Mouse (Mus musculus): ENCODE data around the gene Rbfox1. TPM values are rescaled to one million over a fixed set of nuclear protein-coding genes. Genes with fewer than 3 reads are reported as not detected.

Rbfox1 gene
- polyA plus RNA-seq, 1 experiment from 2014 or later: 4.3 TPM

DNA sequence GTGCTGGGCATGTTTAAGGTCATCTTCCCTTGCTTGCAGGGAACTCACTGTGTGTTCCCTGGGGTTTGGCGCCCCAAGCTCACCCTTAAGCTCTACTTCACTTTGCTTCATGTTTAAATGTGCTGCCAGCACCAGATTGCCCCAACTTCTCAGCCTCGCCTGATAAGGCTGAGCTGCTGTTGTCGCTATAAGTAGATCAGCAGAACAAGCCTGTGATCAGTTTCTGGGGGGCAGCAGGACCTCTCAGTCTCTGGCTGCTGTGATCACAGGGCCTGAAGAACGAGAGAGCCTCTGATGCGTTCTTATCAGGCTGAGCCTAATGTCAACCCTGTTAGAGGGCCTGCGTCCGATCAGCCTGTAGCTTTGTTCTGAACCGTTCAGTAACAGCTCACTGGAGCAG is 1255.8 kb downstream of the Rbfox1 start:
- no peak overlapping the region for H3K27ac ChIP-seq (replicated peaks)
- no peak overlapping the region for H3K4me2 ChIP-seq (replicated peaks)
- no peaks in the 10 kb centered on the region for H3K36me3 ChIP-seq
- H3K9me3 ChIP-seq (replicated peaks): no peaks in the 10 kb centered on the region
- no peak overlapping the region for H3K9ac ChIP-seq
- no peaks in the 10 kb centered on the region for H3K27me3 ChIP-seq
- no peaks in the 10 kb centered on the region for H3K4me1 ChIP-seq
- ATAC-seq (ENCODE audit: insufficient number of reproducible peaks, low FRiP score, low TSS enrichment, low read depth): no peak
- no peak overlapping the region for H3K4me3 ChIP-seq (replicated peaks)
- WGBS: 78% methylated on average over 8 of the region's 8 CpGs

DNA sequence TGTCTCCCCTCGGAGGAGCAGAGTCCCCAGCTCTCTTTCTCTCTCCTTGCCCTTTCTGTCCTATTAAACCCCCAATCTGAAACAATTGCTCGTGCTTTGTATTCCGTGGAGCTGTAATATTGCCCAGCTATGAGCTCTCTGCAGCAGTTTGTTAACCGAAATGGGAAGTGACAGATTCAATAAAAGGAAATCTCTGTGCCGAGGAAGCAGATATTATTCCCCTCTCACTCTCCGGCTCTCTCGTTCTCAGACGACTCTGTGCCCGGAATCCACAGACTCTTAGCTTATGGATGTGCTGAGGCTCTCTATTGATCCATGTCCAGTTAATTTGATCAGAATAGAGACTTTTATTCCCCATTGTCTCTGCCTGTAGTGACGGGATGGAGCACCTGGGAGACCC is 1260.3 kb downstream of the Rbfox1 start:
- H3K9ac ChIP-seq: no peak overlapping the region
- ATAC-seq (ENCODE audit: insufficient number of reproducible peaks, low FRiP score, low TSS enrichment, low read depth): no peak
- no peak overlapping the region for H3K4me3 ChIP-seq (replicated peaks)
- no peak overlapping the region for H3K27ac ChIP-seq (replicated peaks)
- H3K4me1 ChIP-seq: peaks cover 14% of the 10 kb centered on the region
- H3K36me3 ChIP-seq: no peaks in the 10 kb centered on the region
- H3K4me2 ChIP-seq (replicated peaks): no peak overlapping the region
- no peaks in the 10 kb centered on the region for H3K27me3 ChIP-seq
- H3K9me3 ChIP-seq (replicated peaks): no peaks in the 10 kb centered on the region
- 54% methylated on average over 10 of the region's 10 CpGs for WGBS

DNA sequence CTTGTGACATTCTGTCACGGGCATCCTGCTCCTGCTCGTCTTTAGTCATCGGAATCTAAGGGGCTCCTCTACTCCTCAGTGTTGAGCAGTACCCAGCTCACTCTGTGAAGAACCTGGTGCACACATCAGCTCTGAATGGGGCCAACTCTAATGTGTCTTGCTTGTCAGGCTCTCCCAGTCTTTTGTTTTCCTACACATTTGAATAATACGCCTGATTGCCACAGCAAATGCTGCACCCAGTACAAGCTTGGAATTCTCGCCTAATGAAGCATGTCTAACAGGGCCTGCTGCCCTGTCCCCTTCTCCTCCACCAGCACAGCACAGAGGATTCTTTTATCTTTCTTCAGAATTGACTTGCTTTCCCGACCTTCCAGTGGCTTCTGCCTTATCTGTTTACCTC is 1261.3 kb downstream of the Rbfox1 start:
- H3K4me1 ChIP-seq: peaks cover 16% of the 10 kb centered on the region
- no peak overlapping the region for H3K9ac ChIP-seq

DNA sequence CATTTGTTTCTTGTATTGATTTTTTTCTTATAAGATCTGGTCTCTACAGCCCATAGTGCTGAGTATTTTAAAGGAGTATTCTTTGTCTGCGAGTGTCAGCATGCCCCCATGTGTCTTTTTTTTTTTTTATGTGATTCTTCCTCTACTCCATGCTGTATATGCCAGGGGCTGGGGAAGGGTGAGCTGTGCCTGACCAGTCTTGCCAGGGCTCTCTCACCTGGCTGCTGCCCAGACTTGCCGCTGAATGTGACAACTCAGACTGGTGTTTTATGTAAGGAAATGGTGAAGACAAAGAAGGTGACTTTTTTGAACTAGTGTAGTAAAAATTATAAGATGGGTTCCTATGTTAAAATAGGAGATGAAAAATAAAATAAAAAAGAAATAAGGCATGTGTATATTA is 1262.7 kb downstream of the Rbfox1 start:
- Histone ChIP-seq H3K4me1 (peaks cover 16% of the 10 kb centered on the region), H3K4me3 (replicated peaks) (no peak overlapping the region), H3K36me3 (no peaks in the 10 kb centered on the region), H3K9me3 (replicated peaks) (no peaks in the 10 kb centered on the region), H3K9ac (no peak overlapping the region), H3K4me2 (replicated peaks) (no peak overlapping the region), H3K27ac (replicated peaks) (no peak overlapping the region), H3K27me3 (no peaks in the 10 kb centered on the region)
- 67% methylated on average over 2 of the region's 2 CpGs for WGBS
- no peak for ATAC-seq (ENCODE audit: insufficient number of reproducible peaks, low FRiP score, low TSS enrichment, low read depth)

More for the DNA sequence above, 1261.3 kb downstream of the Rbfox1 start:
- no peaks in the 10 kb centered on the region for H3K36me3 ChIP-seq
- no peak overlapping the region for H3K27ac ChIP-seq (replicated peaks)
- no peak overlapping the region for H3K4me3 ChIP-seq (replicated peaks)
- 26% methylated on average over 6 of the region's 6 CpGs for WGBS
- H3K9me3 ChIP-seq (replicated peaks): no peaks in the 10 kb centered on the region
- no peak overlapping the region for H3K4me2 ChIP-seq (replicated peaks)
- no peaks in the 10 kb centered on the region for H3K27me3 ChIP-seq
- no peak for ATAC-seq (ENCODE audit: insufficient number of reproducible peaks, low FRiP score, low TSS enrichment, low read depth)

DNA sequence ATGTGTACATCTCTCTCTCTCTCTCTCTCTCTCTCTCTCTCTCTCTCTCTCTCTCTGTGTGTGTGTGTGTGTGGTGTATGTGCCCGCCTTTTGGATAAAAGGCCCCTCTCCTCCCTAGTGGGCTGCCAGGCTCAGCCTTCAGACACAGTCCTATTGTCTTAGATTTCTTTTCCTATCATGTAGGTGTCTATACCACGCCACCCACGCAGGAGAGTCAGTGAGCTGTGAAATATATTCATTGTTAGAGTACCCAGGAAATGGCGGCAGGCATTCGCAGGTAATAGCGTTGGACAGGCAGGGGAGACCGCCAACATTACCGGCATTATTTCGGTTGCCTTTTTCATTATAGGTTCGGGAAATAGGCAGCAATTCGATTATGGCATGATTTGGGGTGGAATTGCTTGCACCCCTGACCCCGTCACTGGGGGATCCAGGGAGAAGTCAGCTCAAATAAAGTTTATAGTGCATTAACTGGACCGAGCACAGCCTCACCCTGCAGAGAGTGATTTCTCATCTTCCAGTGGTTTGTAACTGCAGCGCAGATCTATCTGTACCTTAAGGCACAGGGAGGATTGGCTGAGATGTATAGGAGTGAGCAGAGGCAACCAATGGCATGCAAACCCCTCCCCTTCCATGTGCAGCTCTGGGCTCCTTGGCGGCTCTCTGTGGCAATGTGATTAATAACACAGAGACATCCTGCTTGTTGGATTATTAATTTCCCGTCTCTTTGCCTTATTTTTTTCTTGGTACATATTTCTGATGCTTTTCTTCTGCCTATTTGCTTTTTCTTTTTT is 1264.1 kb downstream of the Rbfox1 start:
- Histone ChIP-seq H3K36me3 (no peaks in the 10 kb centered on the region), H3K9ac (no peak overlapping the region), H3K4me3 (replicated peaks) (0 out of 2 replicates have a peak overlapping the region, but pooled peaks have one; percentile 4), H3K9me3 (replicated peaks) (no peaks in the 10 kb centered on the region), H3K4me2 (replicated peaks) (peak overlapping the region; percentile 33), H3K4me1 (peaks cover 16% of the 10 kb centered on the region), H3K27ac (replicated peaks) (no peak overlapping the region), H3K27me3 (no peaks in the 10 kb centered on the region)
- WGBS: 50% methylated on average over 16 of the region's 16 CpGs
- ATAC-seq (ENCODE audit: insufficient number of reproducible peaks, low FRiP score, low TSS enrichment, low read depth): peak; percentile 74; the same call in 1 of the 2 replicates

DNA sequence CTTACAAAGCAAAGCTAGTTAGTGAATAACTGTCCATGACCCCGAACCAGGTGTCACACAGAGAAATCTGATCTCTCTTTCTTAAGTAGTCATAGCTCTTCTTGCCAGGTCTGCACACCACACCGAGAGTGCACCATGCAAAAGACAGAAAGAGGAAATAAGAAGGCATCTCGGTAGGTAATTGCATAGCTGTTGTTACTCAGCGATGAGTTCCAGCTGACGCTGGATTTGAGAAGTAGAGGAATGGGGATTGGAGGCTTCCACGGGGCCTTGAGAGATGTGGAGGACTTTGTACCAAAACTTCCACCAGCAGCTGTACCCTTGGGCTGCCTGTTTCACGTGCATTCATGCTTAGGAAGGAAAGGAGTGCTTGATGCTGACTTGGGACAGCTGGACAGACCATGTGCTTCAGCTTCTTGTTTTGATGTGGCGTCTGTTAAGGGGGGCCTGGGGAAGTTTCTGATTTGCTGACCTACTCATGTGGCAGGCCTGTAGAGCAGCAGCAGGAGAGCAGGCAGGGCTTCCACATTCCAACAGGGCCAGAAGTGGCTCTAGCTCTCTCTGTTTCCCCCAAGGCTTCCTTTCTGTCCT is 1265.1 kb downstream of the Rbfox1 start:
- Histone ChIP-seq H3K9me3 (replicated peaks) (no peaks in the 10 kb centered on the region), H3K4me1 (peaks cover 16% of the 10 kb centered on the region), H3K9ac (no peak overlapping the region), H3K36me3 (no peaks in the 10 kb centered on the region), H3K4me2 (replicated peaks) (peak overlapping the region; percentile 33), H3K4me3 (replicated peaks) (no peak overlapping the region), H3K27me3 (no peaks in the 10 kb centered on the region), H3K27ac (replicated peaks) (peak overlapping the region; percentile 69)
- WGBS: 4% methylated on average over 8 of the region's 8 CpGs
- ATAC-seq (ENCODE audit: insufficient number of reproducible peaks, low FRiP score, low TSS enrichment, low read depth): no peak; the same call in 1 of the 2 replicates

DNA sequence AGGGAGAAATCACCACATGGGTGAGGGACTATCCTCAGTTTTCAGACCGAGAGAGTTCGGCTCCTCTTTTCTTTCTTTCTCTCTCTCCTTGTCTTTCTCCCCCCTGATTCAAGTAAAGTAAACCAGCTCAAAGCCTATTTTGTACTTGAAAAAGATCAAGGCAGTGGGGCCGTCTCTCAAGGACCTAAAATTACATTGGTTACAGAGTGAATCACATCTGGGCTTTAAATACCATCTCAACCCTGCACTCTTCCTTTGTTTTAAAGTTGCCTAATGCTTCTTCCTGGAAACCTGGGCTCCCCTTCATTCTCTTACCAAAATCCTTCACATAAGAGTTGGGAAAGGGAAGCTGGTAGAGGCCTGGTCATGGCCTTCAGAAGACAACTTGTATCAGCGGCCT is 1267.2 kb downstream of the Rbfox1 start:
- H3K4me1 ChIP-seq: peaks cover 16% of the 10 kb centered on the region
- no peak overlapping the region for H3K4me3 ChIP-seq (replicated peaks)
- H3K27me3 ChIP-seq: no peaks in the 10 kb centered on the region
- no peak overlapping the region for H3K27ac ChIP-seq (replicated peaks)
- no peak overlapping the region for H3K9ac ChIP-seq
- 63% methylated on average over 4 of the region's 4 CpGs for WGBS
- no peak for ATAC-seq (ENCODE audit: insufficient number of reproducible peaks, low FRiP score, low TSS enrichment, low read depth)
- no peak overlapping the region for H3K4me2 ChIP-seq (replicated peaks)
- H3K36me3 ChIP-seq: no peaks in the 10 kb centered on the region
- H3K9me3 ChIP-seq (replicated peaks): no peaks in the 10 kb centered on the region

DNA sequence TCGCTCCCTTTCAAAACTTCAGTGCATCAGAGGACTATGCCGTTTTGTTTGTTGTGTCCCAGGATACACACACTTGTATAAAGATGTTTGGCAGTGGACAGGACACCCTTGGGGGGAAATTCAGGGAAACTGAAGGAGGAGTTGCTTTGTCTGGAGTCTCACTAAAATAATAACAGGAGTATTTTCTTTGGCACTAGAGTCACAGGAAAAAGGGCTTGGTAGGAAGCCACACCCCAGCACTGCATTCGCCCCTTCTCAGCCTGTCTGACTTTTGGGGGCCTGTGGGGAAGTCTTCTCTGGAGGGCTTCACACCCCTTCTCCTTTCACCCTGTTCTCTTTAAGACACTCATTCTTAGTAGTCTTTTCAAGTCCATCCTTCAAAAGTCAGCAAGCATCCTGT is 1269.5 kb downstream of the Rbfox1 start:
- H3K9ac ChIP-seq: no peak overlapping the region
- peaks cover 9% of the 10 kb centered on the region for H3K4me1 ChIP-seq
- 70% methylated on average over 3 of the region's 3 CpGs for WGBS
- no peak overlapping the region for H3K4me3 ChIP-seq (replicated peaks)
- H3K9me3 ChIP-seq (replicated peaks): no peaks in the 10 kb centered on the region
- H3K36me3 ChIP-seq: no peaks in the 10 kb centered on the region
- no peak overlapping the region for H3K27ac ChIP-seq (replicated peaks)
- no peak overlapping the region for H3K4me2 ChIP-seq (replicated peaks)
- ATAC-seq (ENCODE audit: insufficient number of reproducible peaks, low FRiP score, low TSS enrichment, low read depth): no peak
- no peaks in the 10 kb centered on the region for H3K27me3 ChIP-seq

DNA sequence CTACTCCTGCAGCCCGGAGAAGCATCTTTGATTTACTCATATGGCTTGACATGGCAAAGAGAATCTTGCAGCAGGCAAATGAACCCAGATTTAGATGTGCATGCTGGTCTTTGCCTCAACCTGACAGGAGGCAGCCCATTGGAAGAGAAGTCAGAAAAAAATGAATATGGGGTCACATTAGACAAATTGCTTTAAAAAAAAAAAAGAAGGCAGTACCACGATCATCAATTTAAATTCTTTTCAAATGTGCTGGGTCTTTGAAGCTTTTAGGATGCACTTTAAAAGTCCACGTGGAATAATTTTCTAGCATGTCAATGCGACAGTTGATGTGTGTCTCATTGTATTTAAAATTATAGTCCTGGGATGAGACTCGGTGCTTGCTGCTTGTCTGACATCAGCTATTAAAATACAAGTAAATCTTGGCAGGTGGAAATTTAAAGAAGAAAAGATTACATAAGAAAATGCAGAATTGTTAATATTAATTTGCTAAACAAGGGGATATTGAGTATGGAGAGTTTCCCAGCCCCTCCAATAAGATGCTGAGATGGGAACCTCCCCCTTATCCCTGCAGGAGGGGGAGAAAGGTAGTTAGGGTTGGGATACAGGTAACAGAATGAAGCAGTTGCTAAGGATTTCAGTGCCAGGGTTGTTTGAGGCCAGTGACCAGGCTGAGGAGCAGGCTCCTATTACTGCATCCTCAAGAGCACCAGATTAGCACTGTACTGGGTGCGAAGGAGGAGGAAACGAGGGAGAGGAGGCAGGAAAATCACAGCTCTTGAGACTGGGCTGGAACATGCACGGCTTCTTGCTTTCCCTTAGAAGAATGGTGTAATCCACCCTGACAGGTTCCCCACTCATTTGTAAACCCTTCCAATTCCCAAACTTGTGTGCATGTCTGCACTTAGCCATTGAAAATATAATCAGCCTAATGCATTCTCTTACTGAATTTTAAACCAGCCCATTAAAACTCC is 1274.0 kb downstream of the Rbfox1 start:
- Histone ChIP-seq H3K4me2 (replicated peaks) (no peak overlapping the region), H3K27ac (replicated peaks) (no peak overlapping the region), H3K4me1 (no peaks in the 10 kb centered on the region), H3K27me3 (no peaks in the 10 kb centered on the region), H3K4me3 (replicated peaks) (no peak overlapping the region), H3K9ac (no peak overlapping the region), H3K36me3 (no peaks in the 10 kb centered on the region), H3K9me3 (replicated peaks) (no peaks in the 10 kb centered on the region)
- ATAC-seq (ENCODE audit: insufficient number of reproducible peaks, low FRiP score, low TSS enrichment, low read depth): no peak
- 43% methylated on average over 8 of the region's 8 CpGs for WGBS

DNA sequence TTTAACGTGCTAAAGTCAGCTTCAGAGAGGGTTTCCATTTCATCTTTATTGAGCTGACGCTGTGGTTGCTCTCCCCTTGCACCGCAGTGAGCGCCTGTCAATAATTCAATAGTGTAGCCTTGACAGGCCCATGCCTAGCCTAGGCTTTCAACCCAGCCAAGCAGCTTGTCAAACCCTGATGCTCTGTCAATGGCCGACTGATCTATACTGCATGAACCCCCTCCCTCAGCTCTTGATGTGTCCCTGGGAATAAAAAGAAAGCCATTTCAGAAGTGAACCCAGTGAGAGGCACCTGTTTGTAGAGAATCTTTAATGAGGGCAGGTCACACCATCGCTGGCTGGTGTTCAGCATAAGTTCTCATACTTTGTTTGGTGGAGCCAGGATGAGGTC is 1274.7 kb downstream of the Rbfox1 start:
- no peaks in the 10 kb centered on the region for H3K27me3 ChIP-seq
- H3K27ac ChIP-seq (replicated peaks): no peak overlapping the region
- no peak for ATAC-seq (ENCODE audit: insufficient number of reproducible peaks, low FRiP score, low TSS enrichment, low read depth)
- H3K9ac ChIP-seq: no peak overlapping the region
- H3K9me3 ChIP-seq (replicated peaks): no peaks in the 10 kb centered on the region
- H3K4me1 ChIP-seq: no peaks in the 10 kb centered on the region
- no peak overlapping the region for H3K4me2 ChIP-seq (replicated peaks)
- H3K4me3 ChIP-seq (replicated peaks): no peak overlapping the region
- no peaks in the 10 kb centered on the region for H3K36me3 ChIP-seq
- WGBS: 72% methylated on average over 6 of the region's 6 CpGs

DNA sequence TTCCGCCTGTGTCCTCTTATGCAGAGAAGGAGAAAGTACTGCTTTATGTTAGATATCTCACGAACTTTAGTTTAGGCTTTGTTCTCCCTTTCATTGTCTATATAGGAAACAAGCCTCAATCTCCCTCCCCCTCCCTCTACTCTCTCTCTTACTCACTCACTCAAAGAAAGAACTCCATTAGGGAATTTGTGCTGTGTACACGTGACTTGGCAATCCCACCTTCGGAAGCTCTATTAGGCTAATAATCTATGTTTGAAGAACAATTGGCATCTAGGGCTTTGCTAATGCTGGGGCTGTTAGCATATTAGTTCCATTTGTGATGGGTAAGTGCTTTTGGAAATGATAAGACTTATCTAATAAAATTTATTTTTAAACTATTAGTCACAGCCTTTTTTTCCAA is 1277.0 kb downstream of the Rbfox1 start:
- Histone ChIP-seq H3K4me2 (replicated peaks) (no peak overlapping the region), H3K4me3 (replicated peaks) (no peak overlapping the region), H3K9ac (no peak overlapping the region), H3K27me3 (no peaks in the 10 kb centered on the region), H3K4me1 (no peaks in the 10 kb centered on the region), H3K36me3 (no peaks in the 10 kb centered on the region), H3K27ac (replicated peaks) (no peak overlapping the region), H3K9me3 (replicated peaks) (no peaks in the 10 kb centered on the region)
- no peak for ATAC-seq (ENCODE audit: insufficient number of reproducible peaks, low FRiP score, low TSS enrichment, low read depth)
- WGBS: 66% methylated on average over 4 of the region's 4 CpGs
